Mouse (Mus musculus): Measurements from ENCODE around the gene Gm11361. TPM values are rescaled to one million over a fixed set of nuclear protein-coding genes. Genes with fewer than 3 reads are reported as not detected.

Gene Gm11361
- 6.6 and 8.9 TPM in 2 replicates for polyA plus RNA-seq (2015; fragmentation: Nextera tagmentation; extraction: Ambion mirVana)

DNA sequence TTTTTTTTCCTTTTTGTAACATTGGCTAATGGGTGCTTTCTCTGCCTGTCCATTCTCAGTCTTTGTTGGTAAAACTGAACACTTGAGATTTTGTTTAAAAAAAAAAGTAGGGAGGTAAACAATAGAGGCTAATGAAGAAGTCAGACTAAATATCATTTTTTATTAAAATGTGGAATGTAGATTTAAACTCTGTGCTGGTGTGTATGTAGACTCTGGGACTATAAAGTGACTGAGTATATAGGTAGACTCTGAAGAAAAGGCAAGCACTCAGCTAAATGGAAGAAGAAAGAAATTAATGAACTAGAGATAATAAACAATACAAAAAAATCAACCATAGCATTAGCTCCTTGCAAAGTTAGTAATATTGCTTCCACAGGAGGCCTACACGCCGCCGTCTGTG, at the start of gene Gm11361:
TSS of gene Gm11361 (plus strand) at position 301 of the 400 bp plus-strand sequence.
- H3K27ac ChIP-seq (ENCODE audit: low read length) = no peak within 1 kb of the TSS
- H3K9ac ChIP-seq (ENCODE audit: low read depth, low read length) = no peak within 1 kb of the TSS
- 97% methylated on average over 3 of the region's 3 CpGs for WGBS
- no peak within 1 kb of the TSS for H3K4me2 ChIP-seq (ENCODE audit: low read depth, low read length)
- no peaks in the 10 kb centered on the region for H3K9me3 ChIP-seq (ENCODE audit: control insufficient read depth, low read length)
- H3K4me3 ChIP-seq (ENCODE audit: low read length) = no peak within 1 kb of the TSS
- ATAC-seq = no peak
- H3K36me3 ChIP-seq (ENCODE audit: control insufficient read depth, insufficient read depth, low read length) = no peaks in the 10 kb centered on the region
- no peaks in the 10 kb centered on the region for H3K27me3 ChIP-seq (replicated peaks; ENCODE audit: control insufficient read depth, insufficient read depth, low read length)
- no peaks in the 10 kb centered on the region for H3K4me1 ChIP-seq (ENCODE audit: control insufficient read depth, insufficient read depth, low read length)

DNA sequence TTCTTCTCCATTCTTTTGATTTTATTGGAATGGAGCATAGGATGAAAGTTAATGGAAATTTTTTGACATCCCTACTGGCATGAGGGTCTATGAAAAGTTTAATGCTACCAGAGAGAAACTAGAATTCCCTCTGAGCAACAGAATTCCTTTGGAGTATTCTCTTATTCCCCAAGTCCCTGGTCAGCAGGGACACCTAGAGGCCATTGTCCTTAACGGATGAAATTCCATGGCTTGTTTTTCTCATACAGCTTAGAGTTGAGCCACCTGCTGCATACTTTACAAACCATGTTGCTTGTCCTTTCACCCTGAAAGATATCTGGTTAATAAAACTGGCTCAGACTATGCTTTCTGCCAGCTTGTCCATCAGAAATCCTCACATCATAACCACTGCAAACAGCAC, 7.1 kb downstream of the Gm11361 start:
- no peak overlapping the region for H3K4me3 ChIP-seq (ENCODE audit: low read length)
- WGBS = 21% methylated on average over 1 of the region's 1 CpGs
- no peak overlapping the region for H3K9ac ChIP-seq (ENCODE audit: low read depth, low read length)
- H3K4me1 ChIP-seq (ENCODE audit: control insufficient read depth, insufficient read depth, low read length) = no peaks in the 10 kb centered on the region
- ATAC-seq = no peak
- no peaks in the 10 kb centered on the region for H3K27me3 ChIP-seq (replicated peaks; ENCODE audit: control insufficient read depth, insufficient read depth, low read length)
- no peak overlapping the region for H3K27ac ChIP-seq (ENCODE audit: low read length)
- H3K4me2 ChIP-seq (ENCODE audit: low read depth, low read length) = no peak overlapping the region
- H3K9me3 ChIP-seq (ENCODE audit: control insufficient read depth, low read length) = no peaks in the 10 kb centered on the region
- no peaks in the 10 kb centered on the region for H3K36me3 ChIP-seq (ENCODE audit: control insufficient read depth, insufficient read depth, low read length)

DNA sequence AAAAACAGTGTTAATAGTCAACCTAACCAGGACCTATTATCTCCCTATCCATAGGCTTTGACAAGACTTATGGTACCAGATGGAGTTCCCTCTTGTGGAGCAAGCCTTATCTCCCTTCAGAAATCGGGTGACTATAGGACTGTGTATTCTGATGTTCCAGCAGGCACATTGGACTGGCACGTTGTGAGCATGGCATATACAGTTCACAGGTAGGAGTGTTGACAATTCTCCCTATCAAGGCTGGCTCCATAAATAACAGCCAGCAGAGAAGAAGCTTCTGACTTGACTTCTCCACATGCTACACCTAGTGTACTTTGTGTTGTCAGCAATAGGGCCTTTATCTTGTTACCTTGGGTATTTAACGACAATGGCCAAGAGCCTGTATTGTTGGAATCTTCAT, 30.0 kb downstream of the Gm11361 start:
- no peaks in the 10 kb centered on the region for H3K9me3 ChIP-seq (ENCODE audit: control insufficient read depth, low read length)
- H3K27me3 ChIP-seq (replicated peaks; ENCODE audit: control insufficient read depth, insufficient read depth, low read length) = no peaks in the 10 kb centered on the region
- no peaks in the 10 kb centered on the region for H3K4me1 ChIP-seq (ENCODE audit: control insufficient read depth, insufficient read depth, low read length)
- no peak overlapping the region for H3K9ac ChIP-seq (ENCODE audit: low read depth, low read length)
- H3K4me3 ChIP-seq (ENCODE audit: low read length) = no peak overlapping the region
- no peak for ATAC-seq
- no peak overlapping the region for H3K27ac ChIP-seq (ENCODE audit: low read length)
- H3K36me3 ChIP-seq (ENCODE audit: control insufficient read depth, insufficient read depth, low read length) = no peaks in the 10 kb centered on the region
- H3K4me2 ChIP-seq (ENCODE audit: low read depth, low read length) = no peak overlapping the region
- WGBS = 95% methylated on average over 3 of the region's 3 CpGs

DNA sequence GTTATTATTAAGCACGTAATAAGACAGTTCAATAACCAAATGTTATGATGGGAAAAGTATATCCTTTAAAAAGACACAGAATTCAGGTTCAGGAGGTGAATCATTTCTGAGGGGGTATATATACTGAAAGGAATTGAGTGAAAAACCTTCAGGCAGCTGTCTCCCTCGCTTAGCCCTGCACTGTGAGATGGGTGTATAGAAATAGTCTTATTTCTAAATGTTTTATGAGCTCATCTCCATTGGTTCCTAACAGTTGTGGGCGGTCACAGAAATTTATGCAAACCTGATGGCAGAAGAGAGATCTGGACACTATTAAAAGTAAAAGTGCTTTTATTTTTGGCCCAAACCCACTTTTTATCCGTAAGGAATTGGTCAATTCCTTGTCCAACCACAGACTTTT, 36.9 kb downstream of the Gm11361 start:
- 70% methylated on average over 4 of the region's 4 CpGs for WGBS
- ATAC-seq = no peak
- Histone ChIP-seq H3K27me3 (replicated peaks; ENCODE audit: control insufficient read depth, insufficient read depth, low read length) (no peaks in the 10 kb centered on the region), H3K9me3 (ENCODE audit: control insufficient read depth, low read length) (no peaks in the 10 kb centered on the region), H3K4me3 (ENCODE audit: low read length) (no peak overlapping the region), H3K4me1 (ENCODE audit: control insufficient read depth, insufficient read depth, low read length) (peaks cover 2% of the 10 kb centered on the region; the same call in 1 of the 2 replicates), H3K4me2 (ENCODE audit: low read depth, low read length) (no peak overlapping the region), H3K27ac (ENCODE audit: low read length) (no peak overlapping the region), H3K9ac (ENCODE audit: low read depth, low read length) (no peak overlapping the region), H3K36me3 (ENCODE audit: control insufficient read depth, insufficient read depth, low read length) (no peaks in the 10 kb centered on the region)

DNA sequence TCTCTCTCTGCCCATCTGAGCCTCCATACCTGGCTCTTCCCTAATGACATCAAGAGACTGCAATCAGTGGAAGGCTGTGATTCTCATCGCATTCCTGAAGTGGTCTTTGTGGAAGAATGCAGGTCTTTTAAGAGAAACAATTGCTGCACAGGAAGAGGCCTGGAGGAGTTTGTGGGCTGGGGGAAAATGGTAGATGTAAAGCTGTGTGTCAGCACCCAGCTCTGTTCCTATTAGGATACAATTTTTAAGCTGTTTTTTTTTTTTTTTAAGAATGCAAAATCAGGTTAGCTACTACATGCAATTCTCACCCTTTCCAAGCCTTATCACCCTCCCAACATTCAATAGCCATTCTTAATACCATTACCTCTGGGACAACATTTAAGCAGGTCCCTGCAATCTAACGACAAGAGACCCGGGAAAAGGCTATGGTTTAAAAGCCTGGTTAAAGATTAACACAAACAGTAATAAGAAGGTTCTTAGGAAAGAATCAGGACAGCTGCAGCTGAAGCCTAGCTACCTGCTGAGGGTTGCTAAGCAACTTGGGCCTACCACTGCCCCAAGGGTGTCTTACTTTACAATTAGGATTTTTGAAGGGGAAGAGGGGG, 37.5 kb downstream of the Gm11361 start:
- peak; percentile 93 for ATAC-seq
- H3K36me3 ChIP-seq (ENCODE audit: control insufficient read depth, insufficient read depth, low read length) = no peaks in the 10 kb centered on the region
- whole genome bisulfite sequencing = 8% methylated on average over 3 of the region's 3 CpGs

DNA sequence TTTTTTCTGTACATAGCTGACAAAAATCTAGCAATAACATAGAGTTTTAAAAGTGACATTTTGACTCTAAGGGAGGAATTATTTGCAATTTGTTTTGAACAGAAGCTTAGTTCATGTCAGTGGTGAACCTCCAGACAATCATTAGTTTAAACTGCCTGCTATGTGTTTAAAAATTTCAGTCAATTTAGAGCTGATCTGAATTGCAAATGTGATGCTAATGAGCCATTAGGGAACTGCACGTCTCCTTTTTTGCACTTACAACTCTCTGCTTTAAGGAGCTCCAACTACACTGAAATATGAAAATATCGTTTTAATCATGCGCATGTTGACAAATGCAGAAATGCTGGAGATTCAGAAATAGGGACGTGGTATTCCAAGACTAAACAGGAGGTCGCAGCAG, 38.2 kb downstream of the Gm11361 start:
- Histone ChIP-seq H3K9ac (ENCODE audit: low read depth, low read length) (no peak overlapping the region), H3K4me2 (ENCODE audit: low read depth, low read length) (no peak overlapping the region), H3K4me1 (ENCODE audit: control insufficient read depth, insufficient read depth, low read length) (peaks cover 2% of the 10 kb centered on the region; the same call in 1 of the 2 replicates), H3K4me3 (ENCODE audit: low read length) (no peak overlapping the region), H3K9me3 (ENCODE audit: control insufficient read depth, low read length) (no peaks in the 10 kb centered on the region), H3K36me3 (ENCODE audit: control insufficient read depth, insufficient read depth, low read length) (no peaks in the 10 kb centered on the region), H3K27ac (ENCODE audit: low read length) (no peak overlapping the region), H3K27me3 (replicated peaks; ENCODE audit: control insufficient read depth, insufficient read depth, low read length) (no peaks in the 10 kb centered on the region)
- ATAC-seq = no peak
- WGBS = 67% methylated on average over 5 of the region's 5 CpGs

More for the DNA sequence above, 37.5 kb downstream of the Gm11361 start:
- no peaks in the 10 kb centered on the region for H3K9me3 ChIP-seq (ENCODE audit: control insufficient read depth, low read length)
- no peaks in the 10 kb centered on the region for H3K27me3 ChIP-seq (replicated peaks; ENCODE audit: control insufficient read depth, insufficient read depth, low read length)
- no peak overlapping the region for H3K9ac ChIP-seq (ENCODE audit: low read depth, low read length)
- no peak overlapping the region for H3K27ac ChIP-seq (ENCODE audit: low read length)
- H3K4me1 ChIP-seq (ENCODE audit: control insufficient read depth, insufficient read depth, low read length) = peaks cover 2% of the 10 kb centered on the region; the same call in 1 of the 2 replicates
- H3K4me2 ChIP-seq (ENCODE audit: low read depth, low read length) = no peak overlapping the region
- no peak overlapping the region for H3K4me3 ChIP-seq (ENCODE audit: low read length)

DNA sequence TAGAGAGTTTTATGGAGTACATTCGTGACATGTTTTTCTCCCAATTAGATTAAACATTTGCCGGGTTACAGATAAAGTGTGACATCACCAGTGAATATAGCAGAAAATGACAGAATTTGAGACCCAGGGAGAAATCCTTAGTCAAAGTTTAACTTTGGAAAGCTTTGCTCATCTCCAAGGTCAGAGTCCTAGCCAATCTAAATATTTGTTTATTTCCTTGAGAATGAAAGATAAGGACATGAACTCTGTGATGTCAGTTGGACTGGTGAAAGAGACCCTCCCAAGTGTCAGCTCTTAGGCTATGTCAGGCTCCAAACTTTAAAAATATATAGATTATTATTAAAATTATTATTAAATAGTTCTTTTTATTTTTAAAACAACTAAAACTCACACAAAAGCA, 39.8 kb downstream of the Gm11361 start:
- WGBS = 57% methylated on average over 2 of the region's 2 CpGs
- Histone ChIP-seq H3K27ac (ENCODE audit: low read length) (no peak overlapping the region), H3K4me1 (ENCODE audit: control insufficient read depth, insufficient read depth, low read length) (peaks cover 2% of the 10 kb centered on the region; the same call in 1 of the 2 replicates), H3K36me3 (ENCODE audit: control insufficient read depth, insufficient read depth, low read length) (no peaks in the 10 kb centered on the region), H3K27me3 (replicated peaks; ENCODE audit: control insufficient read depth, insufficient read depth, low read length) (no peaks in the 10 kb centered on the region), H3K9ac (ENCODE audit: low read depth, low read length) (no peak overlapping the region), H3K9me3 (ENCODE audit: control insufficient read depth, low read length) (no peaks in the 10 kb centered on the region), H3K4me2 (ENCODE audit: low read depth, low read length) (no peak overlapping the region), H3K4me3 (ENCODE audit: low read length) (no peak overlapping the region)
- peak; percentile 65 for ATAC-seq

DNA sequence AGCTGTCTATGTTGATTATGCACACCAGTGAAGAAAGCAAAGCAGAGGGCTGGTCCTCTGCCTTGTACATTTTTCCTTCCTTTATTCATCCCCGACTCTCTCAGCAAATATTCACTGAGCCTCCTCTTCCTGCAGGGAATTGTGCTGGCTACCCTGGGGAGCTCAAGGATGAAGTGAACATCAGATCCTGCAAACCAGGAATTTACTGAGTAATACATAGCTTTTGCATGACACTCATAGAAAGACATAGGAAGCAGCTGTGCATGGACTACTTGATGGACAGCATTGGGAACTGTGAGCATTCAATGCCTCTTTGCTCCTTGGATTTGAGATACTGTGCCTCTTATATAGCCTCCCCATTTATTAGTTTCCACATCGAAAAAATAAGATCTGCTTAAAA, 40.2 kb downstream of the Gm11361 start:
- peak; percentile 49; the same call in 1 of the 2 replicates for ATAC-seq
- H3K4me1 ChIP-seq (ENCODE audit: control insufficient read depth, insufficient read depth, low read length) = peaks cover 2% of the 10 kb centered on the region; the same call in 1 of the 2 replicates
- 58% methylated on average over 2 of the region's 2 CpGs for WGBS
- H3K9ac ChIP-seq (ENCODE audit: low read depth, low read length) = no peak overlapping the region
- H3K4me2 ChIP-seq (ENCODE audit: low read depth, low read length) = no peak overlapping the region
- H3K36me3 ChIP-seq (ENCODE audit: control insufficient read depth, insufficient read depth, low read length) = no peaks in the 10 kb centered on the region
- no peaks in the 10 kb centered on the region for H3K9me3 ChIP-seq (ENCODE audit: control insufficient read depth, low read length)
- no peak overlapping the region for H3K4me3 ChIP-seq (ENCODE audit: low read length)
- no peak overlapping the region for H3K27ac ChIP-seq (ENCODE audit: low read length)
- no peaks in the 10 kb centered on the region for H3K27me3 ChIP-seq (replicated peaks; ENCODE audit: control insufficient read depth, insufficient read depth, low read length)
